Mouse (Mus musculus): ENCODE results near the gene Ckap5. TPM values are rescaled to one million over a fixed set of nuclear protein-coding genes. Genes with fewer than 3 reads are reported as not detected.
"Not testable (repeated sequence)": the region's sequence is repeated elsewhere in the genome, so short reads cannot be mapped to it uniquely, and the experiment has no call there.

Ckap5 gene
- polyA plus RNA-seq, 1 experiment from 2014 or later, result 153 TPM

GRCm38 (mm10) chr2:91527147-91527486 is 555 bp downstream of the Ckap5 start:
- peaks cover 9% of the 10 kb centered on the region for H3K4me1 ChIP-seq (replicated peaks)
- H3K4me2 ChIP-seq (replicated peaks), result peak overlapping the region; percentile 79
- H3K27ac ChIP-seq, result peak overlapping the region; percentile 75
- WGBS, result 0% methylated on average over 15 of the region's 15 CpGs
- peak overlapping the region; percentile 87 for H3K4me3 ChIP-seq (replicated peaks)
- H3K9me3 ChIP-seq, result no peaks in the 10 kb centered on the region
- H3K9ac ChIP-seq (replicated peaks), result peak overlapping the region; percentile 92
- H3K27me3 ChIP-seq, result no peaks in the 10 kb centered on the region
- H3K36me3 ChIP-seq, result peaks cover 11% of the 10 kb centered on the region
- peak; percentile 85; the same call in 1 of the 2 replicates for ATAC-seq

DNA sequence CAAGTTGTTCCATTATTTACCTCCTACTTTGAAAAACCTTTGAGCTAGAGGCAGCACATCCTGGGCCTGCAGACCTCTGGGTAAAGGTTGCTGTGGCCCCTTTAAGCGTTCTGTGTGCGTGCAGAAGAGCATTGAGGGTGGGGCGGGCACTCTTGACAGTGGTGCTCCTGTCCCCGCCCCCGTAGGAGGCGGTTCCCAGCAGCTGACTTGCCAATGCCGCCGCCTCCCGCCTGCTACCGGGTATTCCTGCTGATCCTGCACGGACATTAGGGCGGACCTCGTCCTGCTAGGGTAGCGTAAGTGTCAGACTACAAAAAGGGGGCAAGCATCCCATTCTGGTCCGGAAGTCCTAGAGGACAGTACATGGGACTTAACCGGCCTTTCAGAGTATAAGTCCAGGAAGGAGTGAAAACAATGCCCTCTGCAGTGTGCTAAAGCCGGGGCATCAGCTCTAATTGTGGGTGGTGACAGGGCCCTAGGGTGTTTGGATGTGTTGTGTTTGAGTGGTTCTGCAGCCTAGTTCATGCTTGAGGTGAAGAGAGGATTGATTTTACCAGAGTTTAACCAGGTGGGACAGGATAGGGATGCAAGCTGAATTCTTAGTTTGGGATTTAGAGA is 11.1 kb downstream of the Ckap5 start:
- Histone ChIP-seq H3K27ac (peak overlapping the region; percentile 0; the same call in 1 of the 2 replicates), H3K27me3 (no peaks in the 10 kb centered on the region), H3K9ac (replicated peaks) (peak overlapping the region; percentile 58), H3K9me3 (no peaks in the 10 kb centered on the region), H3K4me2 (replicated peaks) (peak overlapping the region; percentile 57), H3K36me3 (no peaks in the 10 kb centered on the region), H3K4me1 (replicated peaks) (peaks cover 14% of the 10 kb centered on the region), H3K4me3 (replicated peaks) (peak overlapping the region; percentile 39)
- peak; percentile 93 for ATAC-seq
- 3% methylated on average over 17 of the region's 17 CpGs for WGBS

- Histone ChIP-seq H3K27me3 (no peaks in the 10 kb centered on the region), H3K9me3 (no peaks in the 10 kb centered on the region), H3K27ac (no peak overlapping the region), H3K4me3 (replicated peaks) (no peak overlapping the region), H3K36me3 (peaks cover 74% of the 10 kb centered on the region), H3K9ac (replicated peaks) (no peak overlapping the region), H3K4me2 (replicated peaks) (no peak overlapping the region), H3K4me1 (replicated peaks) (no peaks in the 10 kb centered on the region)
- ATAC-seq, result no peak
- WGBS, result 96% methylated on average over 2 of the region's 2 CpGs
Observed at GRCm38 (mm10) chr2:91568125-91568524, 41.6 kb downstream of the Ckap5 start.

- ATAC-seq, result no peak
- no peaks in the 10 kb centered on the region for H3K27me3 ChIP-seq
- H3K9me3 ChIP-seq, result no peaks in the 10 kb centered on the region
- H3K4me3 ChIP-seq (replicated peaks), result no peak overlapping the region
- no peak overlapping the region for H3K9ac ChIP-seq (replicated peaks)
- 84% methylated on average over 1 of the region's 1 CpGs for WGBS
- H3K36me3 ChIP-seq, result peaks cover 70% of the 10 kb centered on the region
- no peak overlapping the region for H3K27ac ChIP-seq
- H3K4me1 ChIP-seq (replicated peaks), result no peaks in the 10 kb centered on the region
- no peak overlapping the region for H3K4me2 ChIP-seq (replicated peaks)
Observed at GRCm38 (mm10) chr2:91580894-91581293, 54.3 kb downstream of the Ckap5 start.

DNA sequence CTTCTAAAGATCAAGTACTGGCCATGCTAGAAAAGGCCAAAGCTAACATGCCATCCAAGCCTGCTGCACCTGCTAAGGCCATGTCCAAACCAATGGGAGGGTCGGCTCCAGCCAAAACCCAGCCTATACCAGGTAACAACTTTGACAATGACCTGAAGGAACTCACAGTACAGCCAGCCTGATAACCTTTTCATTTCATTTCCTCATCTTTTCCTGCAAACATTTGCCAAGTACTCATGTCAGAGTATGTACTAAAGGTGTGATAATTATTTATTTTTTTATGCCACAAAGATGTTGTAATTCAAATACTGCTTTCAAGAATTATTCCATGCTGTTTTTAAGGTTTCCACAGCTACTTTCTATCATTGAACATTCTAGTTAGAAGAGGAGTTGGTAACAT is 59.7 kb downstream of the Ckap5 start:
- Histone ChIP-seq H3K9ac (replicated peaks) (no peak overlapping the region), H3K27ac (no peak overlapping the region), H3K9me3 (no peaks in the 10 kb centered on the region), H3K36me3 (peaks cover 70% of the 10 kb centered on the region), H3K4me1 (replicated peaks) (no peaks in the 10 kb centered on the region), H3K4me3 (replicated peaks) (no peak overlapping the region), H3K4me2 (replicated peaks) (no peak overlapping the region), H3K27me3 (no peaks in the 10 kb centered on the region)
- no peak for ATAC-seq
- WGBS, result 97% methylated on average over 1 of the region's 1 CpGs

GRCm38 (mm10) chr2:91600475-91600874 is 73.9 kb downstream of the Ckap5 start:
- H3K9me3 ChIP-seq, result no peaks in the 10 kb centered on the region
- H3K4me1 ChIP-seq (replicated peaks), result no peaks in the 10 kb centered on the region
- H3K4me2 ChIP-seq (replicated peaks), result no peak overlapping the region
- no peak overlapping the region for H3K4me3 ChIP-seq (replicated peaks)
- no peaks in the 10 kb centered on the region for H3K27me3 ChIP-seq
- H3K9ac ChIP-seq (replicated peaks), result no peak overlapping the region
- no peak for ATAC-seq
- H3K36me3 ChIP-seq, result peaks cover 81% of the 10 kb centered on the region
- WGBS, result 99% methylated on average over 4 of the region's 4 CpGs
- no peak overlapping the region for H3K27ac ChIP-seq

DNA sequence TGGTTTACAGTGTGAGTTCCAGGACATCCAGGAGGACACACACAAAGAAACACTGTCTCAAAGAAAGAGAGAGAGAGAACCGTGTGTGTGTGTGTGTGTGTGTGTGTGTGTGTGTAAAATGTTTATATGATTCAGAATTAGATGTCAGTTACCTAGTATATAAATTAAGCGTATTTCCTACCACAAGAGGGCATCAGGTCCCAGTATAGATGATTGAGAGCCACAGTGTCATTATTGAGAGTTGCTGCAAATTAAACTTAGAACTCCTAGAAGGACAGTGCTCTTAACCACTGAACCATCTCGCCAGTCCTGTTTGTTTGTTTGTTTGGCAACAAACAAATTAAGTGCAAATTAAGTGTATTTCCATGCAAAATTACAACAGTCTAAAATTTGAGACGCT is 75.8 kb downstream of the Ckap5 start:
- H3K4me2 ChIP-seq (replicated peaks), result no peak overlapping the region
- H3K9ac ChIP-seq (replicated peaks), result no peak overlapping the region
- H3K36me3 ChIP-seq, result peaks cover 80% of the 10 kb centered on the region
- H3K27me3 ChIP-seq, result no peaks in the 10 kb centered on the region
- H3K4me3 ChIP-seq (replicated peaks), result no peak overlapping the region
- no peaks in the 10 kb centered on the region for H3K4me1 ChIP-seq (replicated peaks)
- no peaks in the 10 kb centered on the region for H3K9me3 ChIP-seq
- 94% methylated on average over 4 of the region's 4 CpGs for WGBS
- no peak for ATAC-seq
- no peak overlapping the region for H3K27ac ChIP-seq

GRCm38 (mm10) chr2:91609370-91609769 is 82.8 kb downstream of the Ckap5 start:
- peaks cover 64% of the 10 kb centered on the region for H3K36me3 ChIP-seq
- H3K27ac ChIP-seq; H3K4me1 ChIP-seq (replicated peaks); H3K9me3 ChIP-seq; H3K4me3 ChIP-seq (replicated peaks); ATAC-seq; H3K4me2 ChIP-seq (replicated peaks); H3K27me3 ChIP-seq; H3K9ac ChIP-seq (replicated peaks): not testable (repeated sequence)

DNA sequence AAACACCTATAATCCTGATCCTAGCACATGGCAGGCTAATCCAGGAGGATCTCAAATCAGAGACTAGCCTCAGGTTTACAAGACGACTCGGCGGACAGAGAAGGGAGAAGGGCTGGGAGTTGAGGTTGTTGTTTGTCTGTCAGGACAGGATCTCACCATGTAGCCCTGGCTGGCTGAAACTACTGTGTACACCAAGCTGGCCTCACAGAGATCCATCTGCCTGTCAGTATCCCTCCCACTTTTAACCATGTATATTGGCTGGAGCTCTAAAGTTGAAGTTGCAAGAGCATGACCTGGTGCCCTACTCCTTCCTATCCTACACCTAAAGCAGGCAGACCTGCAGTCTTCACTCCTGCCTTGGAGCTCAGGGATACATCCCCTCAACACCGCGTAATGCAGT is 95.8 kb downstream of the Ckap5 start:
- H3K9me3 ChIP-seq, result no peaks in the 10 kb centered on the region
- no peaks in the 10 kb centered on the region for H3K4me1 ChIP-seq (replicated peaks)
- ATAC-seq, result no peak
- H3K27ac ChIP-seq, result no peak overlapping the region
- H3K4me3 ChIP-seq (replicated peaks), result no peak overlapping the region
- H3K27me3 ChIP-seq, result no peaks in the 10 kb centered on the region
- H3K9ac ChIP-seq (replicated peaks), result no peak overlapping the region
- WGBS, result 94% methylated on average over 5 of the region's 5 CpGs
- peaks cover 65% of the 10 kb centered on the region for H3K36me3 ChIP-seq
- H3K4me2 ChIP-seq (replicated peaks), result no peak overlapping the region

- not testable (repeated sequence) for H3K4me3 ChIP-seq (replicated peaks); H3K27me3 ChIP-seq; H3K4me2 ChIP-seq (replicated peaks); H3K27ac ChIP-seq; H3K4me1 ChIP-seq (replicated peaks); H3K9ac ChIP-seq (replicated peaks); ATAC-seq; H3K9me3 ChIP-seq
- H3K36me3 ChIP-seq, result peaks cover 54% of the 10 kb centered on the region
- WGBS, result 96% methylated on average over 7 of the region's 7 CpGs
Observed at GRCm38 (mm10) chr2:91623366-91623765, 96.8 kb downstream of the Ckap5 start.

GRCm38 (mm10) chr2:91627486-91627885 is 100.9 kb downstream of the Ckap5 start:
- Histone ChIP-seq H3K4me3 (replicated peaks) (no peak overlapping the region), H3K4me1 (replicated peaks) (no peaks in the 10 kb centered on the region), H3K9ac (replicated peaks) (no peak overlapping the region), H3K27me3 (no peaks in the 10 kb centered on the region), H3K27ac (no peak overlapping the region), H3K4me2 (replicated peaks) (no peak overlapping the region), H3K9me3 (no peaks in the 10 kb centered on the region), H3K36me3 (peaks cover 16% of the 10 kb centered on the region)
- WGBS, result 78% methylated on average over 5 of the region's 5 CpGs
- ATAC-seq, result no peak

- H3K4me1 ChIP-seq (replicated peaks), result no peaks in the 10 kb centered on the region
- no peaks in the 10 kb centered on the region for H3K27me3 ChIP-seq
- no peak overlapping the region for H3K4me3 ChIP-seq (replicated peaks)
- 90% methylated on average over 8 of the region's 8 CpGs for WGBS
- H3K36me3 ChIP-seq, result peaks cover 12% of the 10 kb centered on the region
- H3K9me3 ChIP-seq, result no peaks in the 10 kb centered on the region
- no peak overlapping the region for H3K9ac ChIP-seq (replicated peaks)
- no peak for ATAC-seq
- no peak overlapping the region for H3K27ac ChIP-seq
- no peak overlapping the region for H3K4me2 ChIP-seq (replicated peaks)
Observed at GRCm38 (mm10) chr2:91628171-91628570, 101.6 kb downstream of the Ckap5 start.

DNA sequence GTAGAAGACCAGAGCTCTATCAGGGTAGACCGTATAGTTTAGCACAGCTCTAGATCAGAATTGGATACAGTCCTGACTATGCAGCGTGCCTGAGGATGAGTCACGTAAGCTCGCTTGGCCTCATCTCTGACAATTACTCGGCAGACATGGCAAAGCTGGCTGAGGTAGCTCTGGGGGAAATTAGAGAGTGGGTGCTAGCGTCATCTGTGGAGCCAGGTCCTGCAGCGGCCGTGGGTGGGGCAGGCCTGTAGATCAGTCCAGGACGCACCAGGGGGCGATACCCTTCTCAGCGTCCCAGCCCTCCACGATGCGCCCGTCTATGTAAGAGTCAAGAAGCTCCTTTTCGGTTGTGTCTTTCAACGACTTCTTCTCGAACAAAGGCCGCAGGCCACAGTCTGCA is 103.1 kb downstream of the Ckap5 start:
- WGBS, result 86% methylated on average over 18 of the region's 18 CpGs
- Histone ChIP-seq H3K9me3 (no peaks in the 10 kb centered on the region), H3K27ac (no peak overlapping the region), H3K36me3 (peaks cover under 1% of the 10 kb centered on the region; the same call in 1 of the 2 replicates), H3K4me3 (replicated peaks) (no peak overlapping the region), H3K4me2 (replicated peaks) (no peak overlapping the region), H3K9ac (replicated peaks) (no peak overlapping the region), H3K4me1 (replicated peaks) (no peaks in the 10 kb centered on the region), H3K27me3 (no peaks in the 10 kb centered on the region)
- ATAC-seq, result no peak

Measured in midbrain, embryonic 13.5 days (tissue).